Mouse (Mus musculus): ENCODE results near the gene Hist1h2ad. TPM values are rescaled to one million over a fixed set of nuclear protein-coding genes. Genes with fewer than 3 reads are reported as not detected.
"Not testable (repeated sequence)": the region's sequence is repeated elsewhere in the genome, so short reads cannot be mapped to it uniquely, and the experiment has no call there.

Hist1h2ad gene
- polyA plus RNA-seq, 1 experiment from 2014 or later, result 4.2 TPM

GRCm38 (mm10) chr13:23530181-23530900 is 43.8 kb upstream of the Hist1h2ad start:
- no peaks in the 10 kb centered on the region for H3K9me3 ChIP-seq (ENCODE audit: low read depth, low read length)
- no peaks in the 10 kb centered on the region for H3K36me3 ChIP-seq (ENCODE audit: insufficient read depth)
- H3K9ac ChIP-seq, result peak overlapping the region; percentile 89
- H3K27me3 ChIP-seq (ENCODE audit: insufficient read depth, low read length), result no peaks in the 10 kb centered on the region
- peak overlapping the region; percentile 53 for H3K4me3 ChIP-seq (ENCODE audit: low read depth, low read length)
- ATAC-seq (ENCODE audit: insufficient read depth), result no peak
- under 1% methylated on average over 20 of the region's 20 CpGs for WGBS
- no peak for TF ChIP-seq CTCF (IDR thresholded peaks at IDR 0.05; ENCODE audit: low read depth)
- peak overlapping the region; percentile 63 for H3K4me2 ChIP-seq
- H3K27ac ChIP-seq (ENCODE audit: low read depth), result peak overlapping the region; percentile 99
- peaks cover 19% of the 10 kb centered on the region; the same call in 1 of the 2 replicates for H3K4me1 ChIP-seq (ENCODE audit: insufficient read depth)
- peak; percentile 85 for DNase-seq

DNA sequence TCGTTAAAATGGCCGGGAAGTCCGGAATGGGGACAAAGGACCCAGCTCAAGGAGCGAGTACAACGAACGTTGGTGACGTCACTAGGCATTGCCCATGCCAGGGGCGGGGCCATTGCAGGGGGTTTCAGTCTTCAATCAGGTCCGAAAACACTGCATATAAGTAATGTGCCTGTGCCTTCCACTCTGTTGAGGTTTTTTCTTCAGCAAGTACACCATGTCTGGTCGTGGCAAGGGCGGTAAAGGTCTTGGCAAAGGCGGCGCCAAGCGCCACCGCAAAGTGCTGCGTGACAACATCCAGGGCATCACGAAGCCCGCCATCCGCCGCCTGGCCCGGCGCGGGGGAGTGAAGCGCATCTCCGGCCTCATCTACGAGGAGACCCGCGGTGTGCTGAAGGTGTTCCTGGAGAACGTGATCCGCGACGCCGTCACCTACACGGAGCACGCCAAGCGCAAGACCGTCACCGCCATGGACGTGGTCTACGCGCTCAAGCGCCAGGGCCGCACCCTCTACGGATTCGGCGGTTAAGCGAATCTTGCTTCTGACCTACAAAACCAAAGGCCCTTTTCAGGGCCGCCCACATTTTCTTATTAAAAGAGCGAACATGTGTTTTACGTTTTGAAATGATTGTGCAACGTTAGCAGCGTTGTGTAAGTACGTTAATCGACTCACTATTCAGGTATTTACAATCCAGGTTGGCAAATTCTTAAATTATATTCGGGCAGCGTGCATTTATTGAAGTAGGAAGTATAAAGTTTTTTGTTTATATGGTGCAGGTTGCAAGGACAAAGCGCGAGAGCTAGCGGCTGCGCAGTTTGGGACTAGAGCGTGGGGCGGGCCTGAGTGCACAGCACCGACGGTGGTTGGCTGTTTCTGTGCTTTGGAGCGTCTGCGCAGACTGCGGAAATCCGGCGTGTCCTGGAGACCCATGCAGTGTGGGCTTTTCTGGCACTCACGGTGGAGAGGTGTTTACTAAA is 43.0 kb upstream of the Hist1h2ad start, which contains the start of gene Hist1h4h:
TSS of gene Hist1h4h (plus strand) at position 150 of the 975 bp plus-strand sequence.
- Histone ChIP-seq H3K27ac (ENCODE audit: low read depth) (peak within 1 kb of the TSS; percentile 99), H3K27me3 (ENCODE audit: insufficient read depth, low read length) (no peaks in the 10 kb centered on the region), H3K4me1 (ENCODE audit: insufficient read depth) (peaks cover 16% of the 10 kb centered on the region; the same call in 1 of the 2 replicates), H3K4me2 (peak within 1 kb of the TSS; percentile 63), H3K9me3 (ENCODE audit: low read depth, low read length) (no peaks in the 10 kb centered on the region), H3K36me3 (ENCODE audit: insufficient read depth) (no peaks in the 10 kb centered on the region), H3K9ac (peak within 1 kb of the TSS; percentile 89), H3K4me3 (ENCODE audit: low read depth, low read length) (peak within 1 kb of the TSS; percentile 53)
- DNase-seq (peak; percentile 100), ATAC-seq (ENCODE audit: insufficient read depth) (peak; percentile 76)
- under 1% methylated on average over 55 of the region's 70 CpGs for WGBS
- TF ChIP-seq CTCF (IDR thresholded peaks at IDR 0.05; ENCODE audit: low read depth), result no peak

GRCm38 (mm10) chr13:23532262-23533075 is 41.7 kb upstream of the Hist1h2ad start:
- 14% methylated on average over 9 of the region's 9 CpGs for WGBS
- Histone ChIP-seq H3K9me3 (ENCODE audit: low read depth, low read length) (no peaks in the 10 kb centered on the region), H3K27me3 (ENCODE audit: insufficient read depth, low read length) (no peaks in the 10 kb centered on the region), H3K27ac (ENCODE audit: low read depth) (peak overlapping the region; percentile 99), H3K9ac (peak overlapping the region; percentile 89), H3K4me1 (ENCODE audit: insufficient read depth) (peaks cover 16% of the 10 kb centered on the region; the same call in 1 of the 2 replicates), H3K36me3 (ENCODE audit: insufficient read depth) (no peaks in the 10 kb centered on the region), H3K4me2 (peak overlapping the region; percentile 63), H3K4me3 (ENCODE audit: low read depth, low read length) (peak overlapping the region; percentile 53)
- TF ChIP-seq CTCF (IDR thresholded peaks at IDR 0.05; ENCODE audit: low read depth), result no peak
- ATAC-seq (ENCODE audit: insufficient read depth) (no peak), DNase-seq (peak; percentile 61)

- Histone ChIP-seq H3K4me2 (peak within 1 kb of the TSS; percentile 63), H3K4me1 (ENCODE audit: insufficient read depth) (peaks cover 14% of the 10 kb centered on the region; the same call in 1 of the 2 replicates), H3K9ac (peak within 1 kb of the TSS; percentile 89), H3K27ac (ENCODE audit: low read depth) (peak within 1 kb of the TSS; percentile 99), H3K4me3 (ENCODE audit: low read depth, low read length) (peak within 1 kb of the TSS; percentile 53)
- WGBS, result under 1% methylated on average over 21 of the region's 53 CpGs
- not testable (repeated sequence) for H3K9me3 ChIP-seq (ENCODE audit: low read depth, low read length); H3K36me3 ChIP-seq (ENCODE audit: insufficient read depth); H3K27me3 ChIP-seq (ENCODE audit: insufficient read depth, low read length)
- DNase-seq, result peak; percentile 96
- ATAC-seq (ENCODE audit: insufficient read depth), result peak; percentile 59
These were observed 40.4 kb upstream of the Hist1h2ad start, which contains the start of gene Hist1h2af for GRCm38 (mm10) chr13:23533560-23534367. Gene Hist1h2af (plus strand): TSS chr13:23533906.

- ATAC-seq (ENCODE audit: insufficient read depth), result peak; percentile 2; the same call in 1 of the 2 replicates
These were observed 39.6 kb upstream of the Hist1h2ad start for GRCm38 (mm10) chr13:23534368-23535131.

DNA sequence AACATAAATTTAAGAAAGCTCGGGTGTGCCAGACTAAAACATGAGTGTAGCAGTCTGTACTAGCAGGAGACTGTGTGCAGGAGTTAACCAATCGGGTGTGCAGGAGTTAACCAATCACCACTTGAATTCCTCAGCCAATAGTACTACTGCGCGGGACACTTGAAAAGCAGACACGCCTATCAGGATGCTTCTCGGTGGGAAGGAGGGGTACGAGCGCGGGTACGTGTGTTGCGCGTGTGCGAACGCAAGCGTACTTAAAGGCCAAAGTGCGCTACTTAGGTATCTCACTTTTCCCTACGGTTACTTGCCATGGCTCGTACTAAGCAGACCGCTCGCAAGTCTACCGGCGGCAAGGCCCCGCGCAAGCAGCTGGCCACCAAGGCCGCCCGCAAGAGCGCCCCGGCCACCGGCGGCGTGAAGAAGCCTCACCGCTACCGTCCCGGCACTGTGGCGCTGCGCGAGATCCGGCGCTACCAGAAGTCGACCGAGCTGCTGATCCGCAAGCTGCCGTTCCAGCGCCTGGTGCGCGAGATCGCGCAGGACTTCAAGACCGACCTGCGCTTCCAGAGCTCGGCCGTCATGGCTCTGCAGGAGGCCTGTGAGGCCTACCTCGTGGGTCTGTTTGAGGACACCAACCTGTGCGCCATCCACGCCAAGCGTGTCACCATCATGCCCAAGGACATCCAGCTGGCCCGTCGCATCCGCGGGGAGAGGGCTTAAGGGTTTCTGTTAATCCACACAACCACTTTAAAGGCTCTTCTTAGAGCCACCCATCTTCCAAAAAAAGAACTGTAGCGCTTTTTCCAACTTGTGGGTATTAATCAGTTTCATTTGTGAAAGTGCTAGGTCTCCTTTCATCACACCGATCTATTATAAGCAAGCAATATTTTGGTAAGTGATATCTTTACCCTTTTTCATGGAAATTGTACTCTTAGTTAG is 38.8 kb upstream of the Hist1h2ad start, which contains the start of gene Hist1h3g:
TSS of gene Hist1h3g (plus strand) at position 286 of the 939 bp plus-strand sequence.
- H3K27me3 ChIP-seq (ENCODE audit: insufficient read depth, low read length); H3K9me3 ChIP-seq (ENCODE audit: low read depth, low read length); H3K36me3 ChIP-seq (ENCODE audit: insufficient read depth): not testable (repeated sequence)
- H3K4me2 ChIP-seq, result peak within 1 kb of the TSS; percentile 63
- ATAC-seq (ENCODE audit: insufficient read depth) (peak; percentile 90), DNase-seq (peak; percentile 97)
- under 1% methylated on average over 48 of the region's 62 CpGs for WGBS
- peak within 1 kb of the TSS; percentile 75 for H3K9ac ChIP-seq
- peak within 1 kb of the TSS; percentile 99 for H3K27ac ChIP-seq (ENCODE audit: low read depth)
- H3K4me1 ChIP-seq (ENCODE audit: insufficient read depth), result peaks cover 13% of the 10 kb centered on the region; the same call in 1 of the 2 replicates
- peak within 1 kb of the TSS; percentile 53 for H3K4me3 ChIP-seq (ENCODE audit: low read depth, low read length)

More at GRCm38 (mm10) chr13:23534368-23535131, 39.6 kb upstream of the Hist1h2ad start:
- WGBS, result under 1% methylated on average over 15 of the region's 15 CpGs
- peak overlapping the region; percentile 75 for H3K9ac ChIP-seq
- H3K36me3 ChIP-seq (ENCODE audit: insufficient read depth), result no peaks in the 10 kb centered on the region
- no peak for TF ChIP-seq CTCF (IDR thresholded peaks at IDR 0.05; ENCODE audit: low read depth)
- peak overlapping the region; percentile 99 for H3K27ac ChIP-seq (ENCODE audit: low read depth)
- peak overlapping the region; percentile 63 for H3K4me2 ChIP-seq
- peak; percentile 81 for DNase-seq
- no peaks in the 10 kb centered on the region for H3K27me3 ChIP-seq (ENCODE audit: insufficient read depth, low read length)
- peak overlapping the region; percentile 53 for H3K4me3 ChIP-seq (ENCODE audit: low read depth, low read length)
- no peaks in the 10 kb centered on the region for H3K9me3 ChIP-seq (ENCODE audit: low read depth, low read length)
- peaks cover 13% of the 10 kb centered on the region; the same call in 1 of the 2 replicates for H3K4me1 ChIP-seq (ENCODE audit: insufficient read depth)

Measured in lung, embryonic 14.5 days (tissue).